Mouse (Mus musculus) stomach, postnatal 0 days (tissue): Measurements from ENCODE around the gene Il34.

Experiments used
- CTCF ChIP-seq: IDR thresholded peaks from 2 replicates; pipeline ENCODE4 v1.5.1; 2016; ENCODE audit warnings: antibody characterized with exemption, low read depth, mild to moderate bottlenecking, moderate library complexity
- EP300 ChIP-seq: optimal IDR thresholded peaks from 2 replicates; pipeline ENCODE3; 2016; ENCODE audit warnings: antibody characterized with exemption

GRCm38 (mm10) chr8:110713073-110713472 is 92.7 kb downstream of the Il34 start:
- TF ChIP-seq CTCF (no peak), EP300 (no peak)
